ENCODE assay signal across 1 mouse cellular context in the genomic region with DNA sequence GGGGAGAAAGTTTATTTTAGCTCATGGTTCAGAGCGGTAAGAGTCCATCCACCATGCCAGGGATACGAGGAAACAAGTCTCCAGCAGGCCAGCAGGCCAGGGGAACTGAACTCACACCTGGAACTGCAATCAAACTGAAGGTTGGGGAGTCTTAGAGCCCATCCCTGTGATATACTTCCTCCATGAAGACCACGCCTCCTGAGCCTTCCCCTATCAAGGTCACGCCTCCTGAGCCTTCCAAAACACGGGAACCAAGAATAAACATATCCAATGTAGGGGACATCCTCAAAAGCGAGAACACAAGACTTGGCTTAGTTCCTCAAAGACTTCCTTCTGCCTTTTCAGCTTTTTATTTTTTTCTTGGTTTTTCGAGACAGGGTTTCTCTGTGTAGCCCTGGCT.
TF ChIP-seq lines count a peak whose summit lies in the region.

No protein-coding gene starts in this region.

TF ChIP-seq in MEL, 35 proteins besides CTCF, POLR2A, EP300 and RAD21:
- TF ChIP-seq ZNF384 (IDR thresholded peaks at IDR 0.05; ENCODE audit: low read depth, low read length) (peak; percentile 48; the same call in 1 of the 2 replicates), POLR2AphosphoS5 (IDR thresholded peaks at IDR 0.05; ENCODE audit: borderline replicate concordance, low read depth, low read length) (no peak), HCFC1 (IDR thresholded peaks at IDR 0.05; ENCODE audit: low read depth, low read length) (0 out of 2 replicates have a peak, but pooled peaks have one; percentile 18), MAFK (IDR thresholded peaks at IDR 0.05; ENCODE audit: borderline replicate concordance, low read depth, low read length) (no peak), MEF2A (IDR thresholded peaks at IDR 0.05; ENCODE audit: extremely low read depth, insufficient replicate concordance, low read depth, low read length, poor library complexity, severe bottlenecking) (no peak), TBP (IDR thresholded peaks at IDR 0.05; ENCODE audit: low read depth, low read length) (no peak), SIN3A (IDR thresholded peaks at IDR 0.05; ENCODE audit: low read length) (0 out of 2 replicates have a peak, but pooled peaks have one; percentile 16), ZC3H11A (IDR thresholded peaks at IDR 0.05; ENCODE audit: low read depth, low read length) (no peak), ETS1 (IDR thresholded peaks at IDR 0.05; ENCODE audit: low read depth, low read length) (no peak), TCF12 (IDR thresholded peaks at IDR 0.05; ENCODE audit: low read depth, low read length) (0 out of 2 replicates have a peak, but pooled peaks have one; percentile 4), GATA1 (IDR thresholded peaks at IDR 0.05; ENCODE audit: low read depth, low read length) (no peak), MAZ (IDR thresholded peaks at IDR 0.05; ENCODE audit: low read depth, low read length) (no peak)
